Mouse (Mus musculus): Measurements from ENCODE around the gene Gm49325. TPM values are rescaled to one million over a fixed set of nuclear protein-coding genes. Genes with fewer than 3 reads are reported as not detected.

The Gm49325 gene
- not detected in 2 replicates for polyA plus RNA-seq (2015; fragmentation: Nextera tagmentation; extraction: Ambion mirVana)

DNA sequence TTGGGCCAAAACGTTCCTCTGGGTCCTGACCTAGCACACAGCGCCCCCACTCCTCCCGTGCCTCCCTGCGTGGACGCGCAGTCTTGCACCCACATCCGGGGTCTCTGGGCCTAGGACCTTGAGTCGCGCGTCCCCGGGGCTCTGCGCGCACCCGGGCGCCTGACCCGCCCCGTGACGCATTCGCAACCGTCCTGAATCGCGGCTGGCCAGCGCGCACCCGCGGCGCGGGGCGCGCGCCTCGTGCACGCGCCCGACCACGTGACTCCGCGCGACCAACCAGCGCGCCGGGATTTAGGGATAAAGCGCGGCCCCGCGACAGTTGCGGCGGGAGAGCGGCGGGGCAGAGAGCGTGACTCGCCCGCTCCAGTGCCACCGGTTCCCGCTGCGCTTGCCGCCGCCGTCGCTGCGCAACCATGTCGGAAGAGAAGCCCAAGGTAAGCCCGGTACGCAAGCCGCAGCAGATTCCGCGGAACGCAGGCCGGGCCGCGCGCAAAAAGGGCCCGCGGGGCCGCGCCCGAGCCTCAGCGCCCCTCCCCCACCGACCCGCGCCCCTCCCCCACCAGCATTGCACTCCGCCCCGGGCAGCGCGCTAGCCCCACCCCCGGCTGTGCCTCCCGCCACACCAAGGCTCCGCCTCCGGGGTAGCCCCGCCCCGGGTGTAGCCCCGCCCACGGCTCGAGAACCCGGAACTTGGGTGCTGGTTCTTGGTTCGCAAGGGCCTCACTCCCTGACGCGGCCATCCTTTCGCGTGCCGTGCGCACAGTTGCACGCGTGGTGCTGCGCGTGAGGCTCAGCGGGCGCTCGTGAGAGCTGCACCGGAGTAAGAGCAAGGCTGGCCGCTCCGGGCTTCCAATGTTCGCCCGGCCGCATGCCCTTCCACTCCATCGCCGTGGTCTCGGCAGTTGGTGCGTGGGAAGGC lies at the start of gene Gm49325, which contains the start of gene Sumo3:
Gene Gm49325 (plus strand): TSS at position 290 of the 919 bp plus-strand sequence.
Gene Sumo3 (plus strand): TSS at position 190 of the 919 bp plus-strand sequence.
- Histone ChIP-seq H3K36me3 (ENCODE audit: control insufficient read depth, insufficient read depth, low read length) (no peaks in the 10 kb centered on the region; the same call in none of the 2 replicates), H3K27ac (ENCODE audit: low read depth, low read length) (peak within 1 kb of the TSS; percentile 96), H3K27me3 (replicated peaks; ENCODE audit: control insufficient read depth, insufficient read depth, low read length) (no peaks in the 10 kb centered on the region), H3K9me3 (ENCODE audit: control insufficient read depth, low read length) (peaks cover 2% of the 10 kb centered on the region; the same call in 1 of the 2 replicates), H3K4me1 (ENCODE audit: control insufficient read depth, insufficient read depth, low read depth, low read length) (peaks cover 12% of the 10 kb centered on the region), H3K4me2 (ENCODE audit: low read length) (peak within 1 kb of the TSS; percentile 94), H3K9ac (ENCODE audit: low read depth, low read length) (peak within 1 kb of the TSS; percentile 81), H3K4me3 (ENCODE audit: low read length) (peak within 1 kb of the TSS; percentile 79)
- ATAC-seq: peak; percentile 81
- under 1% methylated on average over 89 of the region's 119 CpGs for WGBS

DNA sequence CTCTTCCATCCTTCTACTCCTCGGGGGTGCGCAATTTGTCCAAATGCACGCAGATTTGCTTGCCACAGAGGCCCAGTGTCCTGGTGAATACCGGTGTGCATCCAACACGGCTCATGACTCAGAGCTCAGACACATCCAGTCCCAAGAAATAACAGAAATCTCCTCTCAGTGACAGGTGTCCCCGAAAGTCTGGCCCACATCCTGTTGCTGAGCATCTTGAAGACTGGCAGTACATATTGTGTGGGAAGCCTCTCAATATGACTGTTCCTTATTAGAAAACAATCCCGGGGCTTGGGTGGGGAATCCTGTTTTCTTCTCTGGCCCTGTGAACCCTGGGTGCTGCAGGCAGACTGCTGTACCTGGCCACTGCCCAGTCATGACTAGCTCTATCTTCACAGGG lies 49.4 kb upstream of the Gm49325 start:
- Histone ChIP-seq H3K36me3 (ENCODE audit: control insufficient read depth, insufficient read depth, low read length) (no peaks in the 10 kb centered on the region), H3K4me2 (ENCODE audit: low read length) (no peak overlapping the region), H3K27me3 (replicated peaks; ENCODE audit: control insufficient read depth, insufficient read depth, low read length) (no peaks in the 10 kb centered on the region), H3K27ac (ENCODE audit: low read depth, low read length) (no peak overlapping the region), H3K4me3 (ENCODE audit: low read length) (no peak overlapping the region), H3K9me3 (ENCODE audit: control insufficient read depth, low read length) (no peaks in the 10 kb centered on the region), H3K9ac (ENCODE audit: low read depth, low read length) (no peak overlapping the region), H3K4me1 (ENCODE audit: control insufficient read depth, insufficient read depth, low read depth, low read length) (no peaks in the 10 kb centered on the region)
- 96% methylated on average over 7 of the region's 7 CpGs for WGBS
- ATAC-seq: no peak

DNA sequence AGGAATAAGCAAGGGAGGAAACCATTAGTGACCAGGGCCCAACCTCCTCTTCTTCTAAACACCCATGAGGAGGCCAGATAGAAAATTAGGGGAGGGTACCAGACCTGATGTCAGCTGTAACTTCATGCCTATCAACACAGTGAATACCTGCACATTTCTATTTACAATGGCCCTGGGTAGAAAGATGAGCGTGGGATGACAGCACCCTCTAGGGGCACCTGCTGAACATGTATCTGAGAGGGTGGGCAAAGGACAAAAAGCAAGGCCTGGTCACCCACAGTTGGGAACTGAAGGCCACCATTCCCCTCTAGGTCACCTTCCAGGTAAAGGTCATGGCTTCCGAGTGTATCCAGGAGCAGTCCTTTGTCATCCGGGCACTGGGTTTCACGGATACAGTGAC lies 48.4 kb upstream of the Gm49325 start:
- no peak overlapping the region for H3K9ac ChIP-seq (ENCODE audit: low read depth, low read length)
- H3K9me3 ChIP-seq (ENCODE audit: control insufficient read depth, low read length): no peaks in the 10 kb centered on the region
- no peak for ATAC-seq
- 83% methylated on average over 4 of the region's 4 CpGs for WGBS
- no peaks in the 10 kb centered on the region for H3K4me1 ChIP-seq (ENCODE audit: control insufficient read depth, insufficient read depth, low read depth, low read length)
- no peak overlapping the region for H3K27ac ChIP-seq (ENCODE audit: low read depth, low read length)
- no peaks in the 10 kb centered on the region for H3K27me3 ChIP-seq (replicated peaks; ENCODE audit: control insufficient read depth, insufficient read depth, low read length)
- no peak overlapping the region for H3K4me3 ChIP-seq (ENCODE audit: low read length)
- no peak overlapping the region for H3K4me2 ChIP-seq (ENCODE audit: low read length)
- H3K36me3 ChIP-seq (ENCODE audit: control insufficient read depth, insufficient read depth, low read length): no peaks in the 10 kb centered on the region

DNA sequence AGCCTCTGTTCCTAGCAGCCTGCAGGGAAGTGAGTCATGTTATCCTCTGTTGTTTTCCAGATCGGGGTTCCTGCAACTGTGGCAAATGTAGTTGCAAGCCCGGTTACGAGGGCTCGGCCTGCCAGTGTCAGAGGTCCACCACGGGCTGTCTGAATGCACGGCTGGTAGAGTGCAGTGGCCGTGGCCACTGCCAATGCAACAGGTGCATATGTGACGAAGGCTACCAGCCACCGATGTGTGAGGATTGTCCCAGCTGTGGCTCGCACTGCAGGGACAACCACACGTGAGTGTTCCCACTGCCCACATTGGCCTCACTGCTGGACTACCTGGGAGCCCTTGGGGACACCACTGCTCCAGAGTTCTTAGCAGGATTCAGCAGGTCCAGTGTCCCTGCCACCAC lies 45.9 kb upstream of the Gm49325 start:
- H3K9ac ChIP-seq (ENCODE audit: low read depth, low read length): no peak overlapping the region
- H3K4me1 ChIP-seq (ENCODE audit: control insufficient read depth, insufficient read depth, low read depth, low read length): no peaks in the 10 kb centered on the region
- H3K27ac ChIP-seq (ENCODE audit: low read depth, low read length): no peak overlapping the region
- no peaks in the 10 kb centered on the region for H3K27me3 ChIP-seq (replicated peaks; ENCODE audit: control insufficient read depth, insufficient read depth, low read length)
- H3K4me3 ChIP-seq (ENCODE audit: low read length): no peak overlapping the region
- no peak for ATAC-seq
- no peaks in the 10 kb centered on the region for H3K36me3 ChIP-seq (ENCODE audit: control insufficient read depth, insufficient read depth, low read length)
- H3K4me2 ChIP-seq (ENCODE audit: low read length): no peak overlapping the region
- WGBS: 88% methylated on average over 11 of the region's 11 CpGs
- H3K9me3 ChIP-seq (ENCODE audit: control insufficient read depth, low read length): no peaks in the 10 kb centered on the region

DNA sequence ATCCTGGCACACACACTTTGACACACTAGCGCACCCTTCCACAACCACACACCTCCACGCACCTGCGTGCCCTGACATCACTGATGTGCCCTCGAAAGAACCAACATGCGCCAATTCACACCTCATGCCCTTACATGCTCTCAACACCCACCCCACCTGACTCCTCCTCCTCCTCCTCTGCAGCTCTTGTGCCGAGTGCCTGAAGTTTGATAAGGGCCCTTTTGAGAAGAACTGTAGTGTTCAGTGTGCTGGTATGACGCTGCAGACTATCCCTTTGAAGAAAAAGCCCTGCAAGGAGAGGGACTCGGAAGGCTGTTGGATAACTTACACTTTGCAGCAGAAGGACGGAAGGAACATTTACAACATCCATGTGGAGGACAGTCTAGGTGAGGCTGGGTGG lies 45.2 kb upstream of the Gm49325 start:
- no peak overlapping the region for H3K9ac ChIP-seq (ENCODE audit: low read depth, low read length)
- no peak overlapping the region for H3K27ac ChIP-seq (ENCODE audit: low read depth, low read length)
- no peak overlapping the region for H3K4me2 ChIP-seq (ENCODE audit: low read length)
- ATAC-seq: no peak
- H3K9me3 ChIP-seq (ENCODE audit: control insufficient read depth, low read length): no peaks in the 10 kb centered on the region
- no peak overlapping the region for H3K4me3 ChIP-seq (ENCODE audit: low read length)
- no peaks in the 10 kb centered on the region for H3K4me1 ChIP-seq (ENCODE audit: control insufficient read depth, insufficient read depth, low read depth, low read length)
- WGBS: 92% methylated on average over 9 of the region's 9 CpGs
- no peaks in the 10 kb centered on the region for H3K36me3 ChIP-seq (ENCODE audit: control insufficient read depth, insufficient read depth, low read length)
- no peaks in the 10 kb centered on the region for H3K27me3 ChIP-seq (replicated peaks; ENCODE audit: control insufficient read depth, insufficient read depth, low read length)

DNA sequence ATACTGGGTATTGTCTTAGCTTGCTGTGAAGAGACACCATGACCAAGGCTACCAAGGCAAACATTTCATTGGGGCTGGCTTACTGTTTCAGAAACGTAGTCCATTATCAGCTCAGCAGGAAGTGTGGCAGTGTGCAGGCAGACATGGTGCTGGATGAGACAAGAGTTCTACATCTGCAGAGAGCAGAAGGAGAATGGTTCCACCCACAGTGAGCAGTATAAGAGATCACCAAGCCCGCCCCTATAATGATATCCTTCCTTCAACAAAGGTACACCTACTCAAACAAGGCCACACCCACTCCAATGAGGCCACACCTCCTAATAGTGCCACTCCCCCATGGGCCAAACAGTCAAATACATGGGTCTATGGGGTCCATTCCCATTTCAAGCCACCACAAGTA lies 44.5 kb upstream of the Gm49325 start:
- 79% methylated on average over 2 of the region's 2 CpGs for WGBS
- Histone ChIP-seq H3K27me3 (replicated peaks; ENCODE audit: control insufficient read depth, insufficient read depth, low read length) (no peaks in the 10 kb centered on the region), H3K4me3 (ENCODE audit: low read length) (no peak overlapping the region), H3K27ac (ENCODE audit: low read depth, low read length) (no peak overlapping the region), H3K4me1 (ENCODE audit: control insufficient read depth, insufficient read depth, low read depth, low read length) (no peaks in the 10 kb centered on the region), H3K4me2 (ENCODE audit: low read length) (no peak overlapping the region), H3K9ac (ENCODE audit: low read depth, low read length) (no peak overlapping the region), H3K36me3 (ENCODE audit: control insufficient read depth, insufficient read depth, low read length) (no peaks in the 10 kb centered on the region), H3K9me3 (ENCODE audit: control insufficient read depth, low read length) (no peaks in the 10 kb centered on the region)
- no peak for ATAC-seq

DNA sequence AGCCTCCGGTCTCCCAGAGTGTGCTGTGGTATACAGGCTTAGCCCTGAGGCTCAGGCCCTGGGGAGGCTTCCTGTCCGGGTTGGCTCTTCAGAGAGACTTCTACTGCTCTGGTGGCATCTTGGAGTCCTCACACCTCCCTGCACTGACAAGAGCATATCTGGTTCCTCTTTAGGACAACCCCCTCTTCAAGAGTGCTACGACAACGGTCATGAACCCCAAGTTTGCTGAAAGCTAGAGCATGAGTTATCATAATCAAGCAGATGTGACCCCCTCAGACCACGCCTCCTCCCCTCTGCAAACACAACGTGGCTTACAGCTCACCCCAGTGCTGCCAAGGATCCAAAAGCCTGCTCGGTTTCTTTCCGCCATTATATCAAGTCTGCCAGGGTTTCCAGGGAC lies 41.0 kb upstream of the Gm49325 start:
- ATAC-seq: no peak
- H3K27me3 ChIP-seq (replicated peaks; ENCODE audit: control insufficient read depth, insufficient read depth, low read length): no peaks in the 10 kb centered on the region
- H3K36me3 ChIP-seq (ENCODE audit: control insufficient read depth, insufficient read depth, low read length): no peaks in the 10 kb centered on the region
- H3K27ac ChIP-seq (ENCODE audit: low read depth, low read length): no peak overlapping the region
- no peak overlapping the region for H3K4me2 ChIP-seq (ENCODE audit: low read length)
- no peaks in the 10 kb centered on the region for H3K4me1 ChIP-seq (ENCODE audit: control insufficient read depth, insufficient read depth, low read depth, low read length)
- 90% methylated on average over 8 of the region's 8 CpGs for WGBS
- no peaks in the 10 kb centered on the region for H3K9me3 ChIP-seq (ENCODE audit: control insufficient read depth, low read length)
- no peak overlapping the region for H3K9ac ChIP-seq (ENCODE audit: low read depth, low read length)
- H3K4me3 ChIP-seq (ENCODE audit: low read length): no peak overlapping the region

DNA sequence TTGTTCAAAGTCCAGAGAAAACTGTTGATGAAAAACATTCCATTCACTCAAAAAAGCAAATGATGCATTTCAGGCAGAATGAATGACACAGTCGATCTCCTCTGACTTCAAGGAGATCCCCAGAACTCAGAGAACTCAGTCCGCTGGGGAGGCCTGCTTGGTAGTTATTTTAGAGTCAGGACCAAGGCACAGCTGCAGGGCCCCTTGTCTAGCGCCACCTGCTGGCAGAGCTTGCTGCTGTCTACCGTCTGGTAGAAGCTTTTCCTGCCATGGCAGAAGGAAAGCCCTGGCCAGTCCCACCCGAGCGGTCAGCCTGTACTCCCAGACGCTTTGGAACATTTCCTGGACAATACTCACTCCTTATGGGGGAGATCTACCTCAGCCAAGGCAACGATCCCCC lies 39.3 kb upstream of the Gm49325 start:
- no peak overlapping the region for H3K27ac ChIP-seq (ENCODE audit: low read depth, low read length)
- no peaks in the 10 kb centered on the region for H3K36me3 ChIP-seq (ENCODE audit: control insufficient read depth, insufficient read depth, low read length)
- H3K9ac ChIP-seq (ENCODE audit: low read depth, low read length): no peak overlapping the region
- no peak for ATAC-seq
- WGBS: 33% methylated on average over 8 of the region's 8 CpGs
- no peak overlapping the region for H3K4me3 ChIP-seq (ENCODE audit: low read length)
- no peaks in the 10 kb centered on the region for H3K27me3 ChIP-seq (replicated peaks; ENCODE audit: control insufficient read depth, insufficient read depth, low read length)
- H3K4me2 ChIP-seq (ENCODE audit: low read length): no peak overlapping the region
- H3K4me1 ChIP-seq (ENCODE audit: control insufficient read depth, insufficient read depth, low read depth, low read length): no peaks in the 10 kb centered on the region
- no peaks in the 10 kb centered on the region for H3K9me3 ChIP-seq (ENCODE audit: control insufficient read depth, low read length)

DNA sequence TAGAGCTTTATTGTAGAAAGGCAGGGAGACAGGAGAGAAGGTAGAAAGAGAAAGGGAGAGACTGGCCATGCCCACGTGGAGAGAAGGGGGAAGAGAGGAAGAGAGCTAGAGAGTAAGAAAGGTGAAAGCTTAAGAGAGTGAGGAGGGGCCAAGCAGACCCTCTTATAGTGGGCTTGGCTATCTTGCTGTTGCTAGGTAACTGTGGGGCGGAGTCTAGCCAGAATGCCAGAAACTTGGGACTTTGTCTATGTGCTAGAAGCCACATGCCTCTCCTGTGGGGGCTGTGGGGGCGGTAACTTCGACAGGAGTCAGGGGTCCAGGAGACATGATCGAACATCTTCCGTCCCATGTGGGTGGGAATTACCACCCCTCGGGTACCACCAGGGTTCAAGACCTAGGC lies 36.5 kb upstream of the Gm49325 start:
- ATAC-seq: no peak
- no peaks in the 10 kb centered on the region for H3K27me3 ChIP-seq (replicated peaks; ENCODE audit: control insufficient read depth, insufficient read depth, low read length)
- no peaks in the 10 kb centered on the region for H3K9me3 ChIP-seq (ENCODE audit: control insufficient read depth, low read length)
- H3K4me3 ChIP-seq (ENCODE audit: low read length): no peak overlapping the region
- WGBS: 35% methylated on average over 7 of the region's 7 CpGs
- H3K4me2 ChIP-seq (ENCODE audit: low read length): no peak overlapping the region
- H3K27ac ChIP-seq (ENCODE audit: low read depth, low read length): no peak overlapping the region
- H3K9ac ChIP-seq (ENCODE audit: low read depth, low read length): no peak overlapping the region
- no peaks in the 10 kb centered on the region for H3K4me1 ChIP-seq (ENCODE audit: control insufficient read depth, insufficient read depth, low read depth, low read length)
- no peaks in the 10 kb centered on the region for H3K36me3 ChIP-seq (ENCODE audit: control insufficient read depth, insufficient read depth, low read length)
